Comparison of ENCODE assay signal across 12 mouse cellular contexts in the genomic region with DNA sequence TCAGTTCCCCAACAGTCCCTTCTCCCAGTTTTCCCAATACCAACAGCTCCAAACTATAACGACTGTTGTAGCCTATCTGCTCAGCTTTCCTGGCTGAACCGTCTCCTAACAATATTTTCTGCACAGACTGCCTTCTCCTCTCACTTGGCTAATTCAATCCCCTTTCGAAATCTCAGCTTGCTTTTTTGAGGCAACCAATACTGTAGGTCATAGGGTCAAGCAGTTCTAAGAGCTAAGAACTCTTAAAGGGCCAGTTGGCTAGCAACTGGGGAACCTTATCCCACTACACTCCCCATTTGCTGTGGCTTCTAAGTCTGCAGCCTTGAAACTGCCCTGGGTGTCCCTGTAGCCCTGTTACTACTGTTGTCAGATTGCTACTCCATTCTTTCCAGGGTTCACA. TPM values are rescaled to one million over a fixed set of nuclear protein-coding genes. Genes with fewer than 3 reads are reported as not detected.
"Had no signal": no experiment of that assay in that cellular context is flagged by ENCODE, and none has a peak within 500 bp of the region (broad histone marks: within the 10 kb centered on the region; RNA-seq: fewer than 3 reads in every experiment).

No protein-coding gene starts in this region.

- DNase-seq: kidney, postnatal 10 days; midbrain, embryonic 14.5 days; right cerebral cortex, adult 18-20 months; right cerebral cortex, postnatal 25 days; spleen, adult 18-20 months; thymus, adult 18-20 months; thymus, postnatal 14 days had no signal

- H3K4me3 ChIP-seq: left cerebral cortex, adult 2 months; limb, embryonic 10.5 days; midbrain, embryonic 10.5 days; myocyte; neural tube, embryonic 15.5 days had no signal

- H3K4me1 ChIP-seq: midbrain, embryonic 10.5 days; neural tube, embryonic 15.5 days had no signal

- H3K9me3 ChIP-seq: limb, embryonic 10.5 days; midbrain, embryonic 10.5 days; neural tube, embryonic 15.5 days had no signal

- H3K27me3 ChIP-seq: neural tube, embryonic 15.5 days had no signal

- H3K4me2 ChIP-seq: neural tube, embryonic 15.5 days had no signal

- H3K9ac ChIP-seq: neural tube, embryonic 15.5 days had no signal

- H3K27ac ChIP-seq: left cerebral cortex, adult 2 months; limb, embryonic 10.5 days; midbrain, embryonic 10.5 days; neural tube, embryonic 15.5 days had no signal

RNA-seq across cellular contexts. Expression of a gene that starts 52.2 kb away (rescaled TPM):
- polyA plus RNA-seq: limb, embryonic 10.5 days had no signal
